Mouse (Mus musculus) neural tube, embryonic 14.5 days (tissue): ENCODE data around the gene Cercam. TPM values are rescaled to one million over a fixed set of nuclear protein-coding genes. Genes with fewer than 3 reads are reported as not detected.
"Not testable (repeated sequence)": the region's sequence is repeated elsewhere in the genome, so short reads cannot be mapped to it uniquely, and the experiment has no call there.

Experiments
- ATAC-seq: fragments of 200-750 bp; cut with Nextera tagmentation; 2 replicates; pipeline ENCODE4 v1.8.0; 2017; ENCODE audit warnings: low read depth, mild to moderate bottlenecking, moderate TSS enrichment, moderate library complexity
- H3K27ac ChIP-seq: fragments of 300-500 bp; sonication (generic); 2 replicates; pipeline ENCODE4 v1.5.1; 2014; ENCODE audit warnings: low read depth, mild to moderate bottlenecking, control low read depth, low read length, moderate library complexity, mixed read lengths
- H3K27me3 ChIP-seq: fragments of 300-500 bp; sonication (generic); 2 replicates; pipeline ENCODE4 v1.6.1; 2014; ENCODE audit warnings: low read length; ENCODE audit not compliant: control insufficient read depth, insufficient read depth
- H3K36me3 ChIP-seq: fragments of 300-500 bp; sonication (generic); 2 replicates; pipeline ENCODE4 v1.6.1; 2014; ENCODE audit warnings: low read length, mixed read lengths; ENCODE audit not compliant: control insufficient read depth, insufficient read depth
- H3K4me1 ChIP-seq: fragments of 300-500 bp; sonication (generic); 2 replicates; pipeline ENCODE4 v1.6.1; 2014; ENCODE audit warnings: low read length; ENCODE audit not compliant: control insufficient read depth, insufficient read depth
- H3K4me2 ChIP-seq: fragments of 300-500 bp; sonication (generic); 2 replicates; pipeline ENCODE4 v1.6.1; 2014; ENCODE audit warnings: mild to moderate bottlenecking, low read depth, low read length, control low read depth
- H3K4me3 ChIP-seq: fragments of 300-500 bp; sonication (generic); 2 replicates; pipeline ENCODE4 v1.5.1; 2014; ENCODE audit warnings: low read depth, low read length, control low read depth, mixed read lengths
- H3K9ac ChIP-seq: fragments of 300-500 bp; sonication (generic); replicated peaks from 2 replicates; pipeline ENCODE4 v1.6.1; 2014; ENCODE audit warnings: low read depth, mild to moderate bottlenecking, control low read depth, low read length, mixed read lengths
- H3K9me3 ChIP-seq: fragments of 300-500 bp; sonication (generic); 2 replicates; pipeline ENCODE4 v1.6.1; 2016; ENCODE audit warnings: low read length; ENCODE audit not compliant: control insufficient read depth
- WGBS: fragments of 180-500 bp; shearing (Covaris S2); extraction: QIAGEN DNeasy Blood & Tissue Kit; methylation state at CpG from one replicate; pipeline ENCODE4 v1.1.7; 2014; 5-methylcytosine and 5-hydroxymethylcytosine counted together
- polyA plus RNA-seq: library from polyadenylated mRNA; unstranded; fragments of >200 nt; fragmentation: Nextera tagmentation; extraction: Ambion mirVana; gene quantifications from 2 replicates; pipeline ENCODE4 v1.2.1, GENCODE M21; 2014

The Cercam gene
- polyA plus RNA-seq, 1 experiment from 2014 or later: 22.9 TPM

GRCm38 (mm10) chr2:29886659-29887292 is 17.8 kb downstream of the Cercam start:
- ATAC-seq, H3K9ac ChIP-seq, H3K27ac ChIP-seq, H3K4me3 ChIP-seq, H3K9me3 ChIP-seq, H3K4me2 ChIP-seq, H3K27me3 ChIP-seq, H3K36me3 ChIP-seq: not testable (repeated sequence)
- WGBS: 87% methylated on average over 9 of the region's 9 CpGs
- peaks cover 13% of the 10 kb centered on the region for H3K4me1 ChIP-seq

- H3K9me3 ChIP-seq: no peaks in the 10 kb centered on the region
- 1% methylated on average over 67 of the region's 70 CpGs for WGBS
- peak; percentile 90 for ATAC-seq
Measured at GRCm38 (mm10) chr2:29889066-29889944, 20.3 kb downstream of the Cercam start, which contains the start of gene Odf2. Gene Odf2 (plus strand): TSS chr2:29889221.

GRCm38 (mm10) chr2:29889991-29890833 is 21.2 kb downstream of the Cercam start:
- under 1% methylated on average over 55 of the region's 61 CpGs for WGBS
- Histone ChIP-seq H3K4me3 (peak overlapping the region; percentile 97), H3K4me1 (peaks cover 14% of the 10 kb centered on the region), H3K27ac (peak overlapping the region; percentile 84), H3K36me3 (peaks cover 11% of the 10 kb centered on the region), H3K4me2 (peak overlapping the region; percentile 73), H3K9me3 (no peaks in the 10 kb centered on the region), H3K27me3 (no peaks in the 10 kb centered on the region), H3K9ac (peak overlapping the region; percentile 89)
- ATAC-seq: peak; percentile 86

More at GRCm38 (mm10) chr2:29889066-29889944, 20.3 kb downstream of the Cercam start, which contains the start of gene Odf2:
- peak within 1 kb of the TSS; percentile 97 for H3K4me3 ChIP-seq
- H3K4me2 ChIP-seq: peak within 1 kb of the TSS; percentile 85
- peak within 1 kb of the TSS; percentile 84 for H3K27ac ChIP-seq
- peak within 1 kb of the TSS; percentile 89 for H3K9ac ChIP-seq
- peaks cover 14% of the 10 kb centered on the region for H3K4me1 ChIP-seq
- no peaks in the 10 kb centered on the region for H3K27me3 ChIP-seq
- H3K36me3 ChIP-seq: peaks cover 8% of the 10 kb centered on the region

- H3K36me3 ChIP-seq: peaks cover 25% of the 10 kb centered on the region
- no peak overlapping the region for H3K4me3 ChIP-seq
- no peaks in the 10 kb centered on the region for H3K27me3 ChIP-seq
- no peak for ATAC-seq
- 96% methylated on average over 6 of the region's 6 CpGs for WGBS
- H3K27ac ChIP-seq: no peak overlapping the region
- peaks cover 14% of the 10 kb centered on the region for H3K4me1 ChIP-seq
- no peak overlapping the region for H3K4me2 ChIP-seq
- H3K9ac ChIP-seq: no peak overlapping the region
- H3K9me3 ChIP-seq: no peaks in the 10 kb centered on the region
Measured at GRCm38 (mm10) chr2:29891773-29892172, 22.8 kb downstream of the Cercam start.

GRCm38 (mm10) chr2:29896071-29896470 is 27.1 kb downstream of the Cercam start:
- WGBS: 91% methylated on average over 1 of the region's 1 CpGs
- ATAC-seq: no peak
- peaks cover 64% of the 10 kb centered on the region for H3K36me3 ChIP-seq

GRCm38 (mm10) chr2:29897366-29897765 is 28.4 kb downstream of the Cercam start:
- no peak for ATAC-seq
- H3K9me3 ChIP-seq: no peaks in the 10 kb centered on the region
- no peaks in the 10 kb centered on the region for H3K4me1 ChIP-seq
- H3K4me2 ChIP-seq: no peak overlapping the region
- H3K27ac ChIP-seq: no peak overlapping the region
- H3K4me3 ChIP-seq: no peak overlapping the region
- WGBS: 82% methylated on average over 2 of the region's 2 CpGs
- peaks cover 77% of the 10 kb centered on the region for H3K36me3 ChIP-seq
- no peaks in the 10 kb centered on the region for H3K27me3 ChIP-seq
- H3K9ac ChIP-seq: no peak overlapping the region

More at GRCm38 (mm10) chr2:29896071-29896470, 27.1 kb downstream of the Cercam start:
- H3K9me3 ChIP-seq: no peaks in the 10 kb centered on the region
- no peak overlapping the region for H3K4me3 ChIP-seq
- no peak overlapping the region for H3K27ac ChIP-seq
- no peak overlapping the region for H3K4me2 ChIP-seq
- no peaks in the 10 kb centered on the region for H3K27me3 ChIP-seq
- H3K4me1 ChIP-seq: 0 out of 2 replicates have a peak, but pooled peaks cover 3% of the 10 kb centered on the region
- H3K9ac ChIP-seq: no peak overlapping the region

- Histone ChIP-seq H3K27ac (no peak overlapping the region), H3K9ac (no peak overlapping the region), H3K36me3 (peaks cover 84% of the 10 kb centered on the region), H3K4me3 (no peak overlapping the region), H3K4me1 (no peaks in the 10 kb centered on the region), H3K27me3 (no peaks in the 10 kb centered on the region), H3K9me3 (no peaks in the 10 kb centered on the region), H3K4me2 (no peak overlapping the region)
- ATAC-seq: no peak
- 95% methylated on average over 1 of the region's 1 CpGs for WGBS
Measured at GRCm38 (mm10) chr2:29898081-29898480, 29.1 kb downstream of the Cercam start.

GRCm38 (mm10) chr2:29902194-29902593 is 33.2 kb downstream of the Cercam start:
- Histone ChIP-seq H3K36me3 (peaks cover 85% of the 10 kb centered on the region), H3K27ac (no peak overlapping the region), H3K27me3 (no peaks in the 10 kb centered on the region), H3K9ac (no peak overlapping the region), H3K9me3 (no peaks in the 10 kb centered on the region), H3K4me2 (no peak overlapping the region), H3K4me3 (no peak overlapping the region), H3K4me1 (no peaks in the 10 kb centered on the region)
- 93% methylated on average over 10 of the region's 10 CpGs for WGBS
- no peak for ATAC-seq
